Mouse (Mus musculus) kidney, adult 2 months (tissue): ENCODE results near the gene Tfcp2. TPM values are rescaled to one million over a fixed set of nuclear protein-coding genes. Genes with fewer than 3 reads are reported as not detected.
"Not testable (repeated sequence)": the region's sequence is repeated elsewhere in the genome, so short reads cannot be mapped to it uniquely, and the experiment has no call there.

Experiments
- DNase-seq: peaks from one replicate; pipeline ENCODE4 v3.0.0; 2021
- H3K27ac ChIP-seq: fragments of 200-500 bp; 2 replicates; pipeline ENCODE4 v1.5.1; 2012; ENCODE audit warnings: low read depth, low read length, control low read depth, inconsistent platforms; ENCODE audit not compliant: insufficient read depth
- H3K27me3 ChIP-seq: fragments of 200-500 bp; replicated peaks from 2 replicates; pipeline ENCODE4 v1.6.1; 2012; ENCODE audit warnings: mild to moderate bottlenecking, moderate library complexity, low read length, inconsistent platforms; ENCODE audit not compliant: control insufficient read depth, insufficient read depth
- H3K36me3 ChIP-seq: fragments of 200-500 bp; 2 replicates; pipeline ENCODE4 v1.6.1; 2012; ENCODE audit warnings: mild to moderate bottlenecking, moderate library complexity, low read length, inconsistent platforms; ENCODE audit not compliant: control insufficient read depth, insufficient read depth
- H3K4me1 ChIP-seq: fragments of 200-500 bp; 2 replicates; pipeline ENCODE4 v1.6.1; 2011; ENCODE audit warnings: low read length; ENCODE audit not compliant: control insufficient read depth, insufficient read depth
- H3K4me3 ChIP-seq: fragments of 200-500 bp; 2 replicates; pipeline ENCODE4 v1.5.1; 2011; ENCODE audit warnings: mild to moderate bottlenecking, low read depth, low read length, control low read depth; ENCODE audit not compliant: insufficient read depth
- CTCF ChIP-seq: fragments of 200-500 bp; conservative IDR thresholded peaks from 2 replicates; pipeline ENCODE4 v1.5.1; 2011; ENCODE audit warnings: low read depth, mild to moderate bottlenecking, control low read depth, low read length, moderate library complexity, mixed read lengths; ENCODE audit not compliant: insufficient read depth, insufficient read length
- POLR2A ChIP-seq: fragments of 200-500 bp; IDR thresholded peaks from one replicate; pipeline ENCODE4 v1.6.1; 2011; ENCODE audit warnings: low read depth, low read length, control low read depth
- WGBS: fragments of 180-500 bp; shearing (Covaris S2); methylation state at CpG from one replicate; pipeline ENCODE4 v1.1.7; 2018; 5-methylcytosine and 5-hydroxymethylcytosine counted together
- polyA plus RNA-seq: library from polyadenylated mRNA; depleted of rRNA; stranded (reverse); fragments of >200 nt; gene quantifications from 2 replicates; pipeline ENCODE4 v1.2.3, GENCODE M21; 2012

Gene Tfcp2
- polyA plus RNA-seq, 1 experiment, result 20.6 TPM

DNA sequence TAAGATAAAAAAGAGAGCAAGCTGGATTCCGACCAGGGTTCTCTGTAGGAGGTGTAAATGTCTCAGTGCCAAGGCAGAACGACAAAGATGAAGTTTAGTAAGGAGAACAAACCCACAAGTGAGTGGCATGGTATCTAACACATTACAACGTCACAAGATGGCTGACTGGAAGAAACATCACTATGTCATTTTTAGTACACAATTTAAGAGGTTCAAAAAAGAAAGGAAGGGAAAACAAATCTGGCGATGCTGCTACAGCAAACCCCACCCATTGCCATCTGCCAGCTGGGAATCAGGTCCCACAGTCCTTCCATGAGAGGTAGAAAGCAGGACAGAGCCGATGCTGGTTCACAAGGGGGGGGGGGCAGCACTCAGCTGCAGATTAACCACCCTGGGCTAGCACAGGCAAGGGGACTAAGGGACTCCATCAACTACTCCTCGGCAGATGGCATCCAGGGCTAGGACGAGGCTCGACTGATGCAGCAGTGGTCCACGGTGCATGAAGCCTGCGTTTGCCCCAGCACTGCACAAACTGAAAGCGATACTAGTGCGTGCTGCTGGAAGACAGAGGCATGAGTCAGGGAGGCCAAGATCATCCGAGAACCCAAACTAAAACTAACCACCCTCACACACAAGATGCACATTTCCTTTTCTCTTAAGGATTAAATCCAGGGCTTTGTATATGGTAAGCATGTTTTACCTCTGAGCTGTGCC, 43.2 kb downstream of the Tfcp2 start:
- no peak for TF ChIP-seq CTCF
- TF ChIP-seq POLR2A, result no peak
- no peak overlapping the region for H3K27ac ChIP-seq
- H3K27me3 ChIP-seq, result no peaks in the 10 kb centered on the region
- 83% methylated on average over 13 of the region's 13 CpGs for WGBS
- DNase-seq, result no peak
- peaks cover 2% of the 10 kb centered on the region; the same call in 1 of the 2 replicates for H3K36me3 ChIP-seq
- H3K4me1 ChIP-seq, result no peaks in the 10 kb centered on the region
- H3K4me3 ChIP-seq, result no peak overlapping the region

DNA sequence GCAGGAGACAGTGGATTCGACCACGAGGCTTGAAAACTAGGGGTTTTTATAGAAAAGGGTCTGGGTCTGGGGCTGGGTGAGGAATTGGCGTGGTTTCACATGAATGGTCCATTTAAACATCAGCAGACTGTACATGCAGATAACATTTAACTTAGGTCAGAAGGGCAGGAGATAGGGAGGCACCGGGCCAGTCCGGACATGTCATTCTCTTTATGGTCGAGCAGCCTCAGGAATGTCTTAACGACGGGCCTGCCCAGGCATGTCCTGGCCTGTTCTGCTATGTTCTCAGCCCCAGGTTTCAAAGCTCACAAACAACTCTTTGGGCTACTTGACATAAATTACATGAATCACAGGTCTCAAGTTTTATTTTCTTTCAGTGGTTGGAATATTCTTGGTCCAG, 52.3 kb downstream of the Tfcp2 start:
- peak; percentile 57 for DNase-seq
- 45% methylated on average over 8 of the region's 8 CpGs for WGBS
- H3K4me3 ChIP-seq, H3K36me3 ChIP-seq, H3K4me1 ChIP-seq, H3K27me3 ChIP-seq: not testable (repeated sequence)
- H3K27ac ChIP-seq, result 0 out of 2 replicates have a peak overlapping the region, but pooled peaks have one; percentile 29

DNA sequence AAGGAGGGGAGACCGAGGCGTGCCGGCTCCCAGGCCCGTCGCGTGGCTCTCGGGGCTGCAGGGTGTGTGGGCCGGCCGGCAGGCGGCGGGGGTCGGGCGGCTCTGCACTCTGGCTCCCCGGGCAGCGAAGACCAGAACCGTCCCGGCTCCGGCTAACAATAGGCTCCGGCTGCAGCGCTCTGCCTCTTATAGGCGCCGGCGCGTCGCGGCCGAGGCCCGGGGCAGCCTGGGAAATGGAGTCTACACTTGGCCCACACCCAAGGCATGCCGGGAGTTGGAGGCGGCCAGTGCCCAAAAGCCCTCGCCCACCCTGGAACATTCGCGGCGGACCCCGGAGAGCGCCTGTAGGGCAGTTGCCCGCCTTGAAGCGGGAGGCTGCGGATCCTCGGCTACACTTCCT, 56.7 kb downstream of the Tfcp2 start, which contains the start of gene Csrnp2:
TSS of gene Csrnp2 (minus strand) at position 387 of the 400 bp plus-strand sequence.
- no peaks in the 10 kb centered on the region for H3K27me3 ChIP-seq
- H3K36me3 ChIP-seq, result no peaks in the 10 kb centered on the region
- TF ChIP-seq CTCF (no peak), POLR2A (peak; percentile 96)
- peak; percentile 94 for DNase-seq
- peaks cover 4% of the 10 kb centered on the region; the same call in 1 of the 2 replicates for H3K4me1 ChIP-seq
- WGBS, result under 1% methylated on average over 40 of the region's 40 CpGs
- peak within 1 kb of the TSS; percentile 69 for H3K4me3 ChIP-seq
- H3K27ac ChIP-seq, result no peak within 1 kb of the TSS

DNA sequence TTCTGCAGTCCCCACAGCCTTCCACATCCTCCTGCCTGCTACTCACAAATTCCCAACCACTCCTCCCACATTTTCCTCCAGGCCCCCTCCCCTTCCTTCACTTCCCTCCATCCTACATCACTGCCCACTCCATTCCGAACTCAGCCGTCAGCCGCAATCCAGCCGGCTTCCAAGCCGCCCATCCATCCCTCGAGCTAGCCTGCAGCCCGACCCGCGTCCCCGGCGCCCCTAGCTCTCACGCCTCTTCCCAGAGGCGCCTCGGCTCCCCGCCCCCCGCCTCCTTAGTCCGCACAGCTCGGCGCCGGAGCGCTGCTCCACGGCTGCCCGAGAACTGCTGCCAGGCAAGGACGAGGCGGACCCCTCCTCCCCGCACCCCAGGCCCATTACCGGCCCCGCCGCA, 57.2 kb downstream of the Tfcp2 start:
- H3K27me3 ChIP-seq, result no peaks in the 10 kb centered on the region
- peaks cover 7% of the 10 kb centered on the region for H3K4me1 ChIP-seq
- no peaks in the 10 kb centered on the region for H3K36me3 ChIP-seq
- DNase-seq, result no peak
- H3K27ac ChIP-seq, result no peak overlapping the region
- 1% methylated on average over 29 of the region's 29 CpGs for WGBS
- H3K4me3 ChIP-seq, result peak overlapping the region; percentile 69
- TF ChIP-seq POLR2A, result no peak
- no peak for TF ChIP-seq CTCF

DNA sequence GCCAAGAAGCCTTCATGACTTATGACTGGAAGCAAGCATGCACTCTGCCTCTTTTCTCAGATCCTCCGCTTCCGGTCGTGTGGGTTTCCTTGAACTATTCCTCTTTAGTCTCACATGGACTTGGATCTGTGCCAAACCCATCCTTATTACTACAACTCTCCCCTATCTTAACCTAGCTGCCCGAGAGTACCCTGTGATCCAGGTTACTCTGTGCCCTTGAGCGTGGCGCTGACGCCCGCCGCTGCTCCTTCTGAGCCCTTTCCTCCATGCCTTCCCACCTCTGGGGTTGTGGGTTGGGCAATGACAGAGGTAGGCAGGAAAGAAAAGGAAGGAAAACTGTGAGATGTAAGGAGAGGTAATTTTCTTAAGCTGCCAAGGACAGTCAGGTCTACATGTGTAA, 59.8 kb downstream of the Tfcp2 start:
- no peak overlapping the region for H3K27ac ChIP-seq
- no peak overlapping the region for H3K4me3 ChIP-seq
- H3K4me1 ChIP-seq, result peaks cover 17% of the 10 kb centered on the region
- peak; percentile 20 for DNase-seq
- no peaks in the 10 kb centered on the region for H3K36me3 ChIP-seq
- TF ChIP-seq CTCF, result no peak
- TF ChIP-seq POLR2A, result no peak
- no peaks in the 10 kb centered on the region for H3K27me3 ChIP-seq
- WGBS, result 48% methylated on average over 9 of the region's 9 CpGs

DNA sequence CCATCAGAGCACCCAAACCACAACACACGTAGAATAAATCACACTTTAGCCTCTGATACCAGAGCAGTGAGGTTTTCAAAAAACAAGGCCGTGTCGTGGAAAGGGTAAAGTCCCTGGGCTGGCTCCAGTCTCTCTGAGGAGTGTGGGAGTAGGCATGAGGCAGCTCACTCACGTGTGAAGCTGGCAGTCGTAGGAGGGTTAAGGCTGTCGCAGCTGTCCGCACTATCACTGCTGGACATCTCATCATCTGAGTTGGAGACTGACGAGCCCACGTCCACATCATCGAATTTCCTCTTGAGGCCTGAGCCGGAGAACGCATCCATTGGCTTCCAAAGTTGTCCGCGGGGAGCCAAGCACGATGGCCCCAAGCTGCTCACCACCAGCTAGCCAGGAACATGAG, 62.5 kb downstream of the Tfcp2 start:
- no peak overlapping the region for H3K27ac ChIP-seq
- H3K4me3 ChIP-seq, result no peak overlapping the region
- H3K4me1 ChIP-seq, result peaks cover 14% of the 10 kb centered on the region
- no peaks in the 10 kb centered on the region for H3K36me3 ChIP-seq
- WGBS, result 61% methylated on average over 15 of the region's 15 CpGs
- TF ChIP-seq POLR2A, result no peak
- TF ChIP-seq CTCF, result no peak
- peak; percentile 67 for DNase-seq
- H3K27me3 ChIP-seq, result no peaks in the 10 kb centered on the region

DNA sequence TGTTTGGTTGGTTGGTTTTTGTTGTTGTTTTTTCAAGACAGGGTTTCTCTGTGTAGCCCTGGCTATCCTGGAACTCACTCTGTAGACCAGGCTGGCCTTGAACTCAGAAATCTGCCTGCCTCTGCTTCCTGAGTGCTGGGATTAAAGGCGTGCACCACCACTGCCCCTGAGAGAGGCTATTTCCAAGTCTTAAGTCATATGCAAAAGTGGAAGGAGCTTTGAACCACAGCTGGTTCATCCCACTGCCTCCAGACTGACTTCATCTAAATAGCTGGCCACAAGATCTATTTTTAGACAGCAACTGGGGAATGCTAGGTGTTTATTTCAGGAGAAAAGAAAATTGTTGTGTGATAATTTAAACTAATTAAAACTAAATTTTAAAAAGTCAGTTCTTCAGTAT, 63.5 kb downstream of the Tfcp2 start:
- H3K4me3 ChIP-seq, H3K36me3 ChIP-seq, H3K27ac ChIP-seq, DNase-seq, H3K27me3 ChIP-seq: not testable (repeated sequence)
- peaks cover 12% of the 10 kb centered on the region for H3K4me1 ChIP-seq
- 87% methylated on average over 1 of the region's 1 CpGs for WGBS

DNA sequence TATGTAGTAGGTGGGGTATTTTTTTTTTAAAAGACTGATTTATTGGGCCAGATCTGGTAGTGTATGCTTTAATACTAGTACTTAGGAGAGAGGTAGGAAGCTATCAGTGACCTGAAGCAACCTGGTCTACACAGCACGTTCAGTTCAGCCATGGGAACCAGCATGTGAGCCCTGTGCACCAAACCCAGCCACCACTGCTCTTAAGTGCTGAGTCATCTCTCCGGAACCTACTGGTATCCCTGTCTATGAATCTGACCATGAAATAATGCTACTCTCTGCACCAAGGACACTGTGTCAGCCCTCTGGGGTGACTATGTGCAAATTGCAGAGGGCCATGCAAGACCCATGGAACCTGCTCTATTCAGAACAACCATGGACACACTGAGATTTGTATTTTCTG, 64.8 kb downstream of the Tfcp2 start:
- H3K4me1 ChIP-seq, result peaks cover 12% of the 10 kb centered on the region
- no peaks in the 10 kb centered on the region for H3K36me3 ChIP-seq
- WGBS, result 64% methylated on average over 2 of the region's 2 CpGs
- no peaks in the 10 kb centered on the region for H3K27me3 ChIP-seq
- no peak overlapping the region for H3K4me3 ChIP-seq
- no peak overlapping the region for H3K27ac ChIP-seq
- no peak for TF ChIP-seq POLR2A
- no peak for TF ChIP-seq CTCF
- DNase-seq, result no peak
